Mouse (Mus musculus): ENCODE results near the gene Tnrc6c. TPM values are rescaled to one million over a fixed set of nuclear protein-coding genes. Genes with fewer than 3 reads are reported as not detected.
A peak's percentile ranks its signal among the peaks of the same experiment; 100 is the strongest.

Gene Tnrc6c
- total RNA-seq, 2 experiments from 2014 or later, result 56.5 to 57.5 TPM

DNA sequence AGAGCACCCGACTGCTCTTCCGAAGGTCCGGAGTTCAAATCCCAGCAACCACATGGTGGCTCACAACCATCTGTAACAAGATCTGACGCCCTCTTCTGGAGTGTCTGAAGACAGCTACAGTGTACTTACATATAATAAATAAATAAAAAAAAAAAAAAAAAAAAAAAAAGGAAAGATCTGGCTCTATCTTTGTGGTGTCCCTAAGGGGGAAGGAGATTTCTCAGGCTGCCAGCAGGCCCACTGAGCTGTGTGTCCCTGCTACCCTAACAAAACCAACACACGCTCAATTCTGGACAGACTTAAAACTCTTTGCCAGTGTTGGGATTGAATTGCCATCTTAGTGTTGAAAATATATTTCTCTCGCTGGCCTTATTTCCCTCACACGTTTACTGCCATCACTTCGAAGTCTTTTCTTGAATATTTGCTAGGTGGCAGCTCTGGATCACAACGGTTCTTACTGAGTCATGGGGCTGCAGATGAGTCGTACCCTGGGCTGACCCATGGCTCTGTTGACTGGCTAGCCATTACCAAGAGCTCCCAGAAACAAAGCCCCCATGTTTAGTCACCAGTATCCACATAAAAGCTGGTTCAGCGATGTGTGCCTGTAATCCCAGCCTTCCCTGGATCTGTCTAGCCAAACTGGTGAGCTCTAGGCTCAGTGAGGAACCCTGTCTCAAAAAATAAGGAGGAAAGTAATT lies 23.1 kb upstream of the Tnrc6c start:
- DNase-seq (ENCODE audit: low spot score in 2 of 2), result no peak
- intact Hi-C loops (cut with DNase I), result no loop called here

DNA sequence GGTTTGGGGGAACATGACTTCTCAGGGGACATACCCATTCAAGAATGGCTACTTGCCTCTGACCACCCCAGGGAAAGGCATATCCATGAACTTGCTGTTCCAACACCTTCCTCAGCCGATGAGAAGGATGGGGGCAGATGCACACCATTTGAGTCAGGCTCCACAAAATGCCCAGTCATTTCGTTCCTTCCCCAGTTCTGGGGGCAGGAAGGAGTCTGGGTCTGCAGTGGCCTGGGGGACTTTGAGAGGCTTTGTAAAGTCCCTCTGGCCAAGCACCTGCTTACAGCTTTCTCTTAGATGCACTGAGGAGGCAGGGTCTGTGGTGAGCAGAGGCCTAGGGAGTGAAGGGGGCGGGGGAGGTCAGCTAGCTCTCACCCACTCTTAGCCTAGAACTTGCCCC lies 20.8 kb upstream of the Tnrc6c start:
- intact Hi-C loops (cut with DNase I), result no loop called here
- DNase-seq (ENCODE audit: low spot score in 2 of 2), result no peak

DNA sequence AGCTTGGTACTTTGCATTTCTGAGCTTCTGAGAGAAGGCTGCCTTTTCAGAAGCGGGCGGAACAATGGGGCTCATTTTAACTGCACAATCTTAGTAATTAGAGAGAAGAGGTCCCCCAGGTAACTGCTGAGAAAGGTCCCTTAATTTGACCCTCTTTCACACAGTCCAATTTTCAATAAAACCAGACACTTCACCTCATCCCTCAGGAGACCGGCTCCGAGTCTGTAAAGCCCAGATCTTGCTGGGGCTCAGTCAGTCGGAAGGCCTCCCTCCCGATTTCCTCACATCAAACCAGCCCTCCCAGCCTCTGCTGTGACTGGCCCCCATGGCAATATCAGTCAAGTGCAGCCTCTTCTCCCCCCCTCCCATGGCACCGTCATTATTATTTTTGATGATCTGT lies 15.7 kb upstream of the Tnrc6c start:
- no peak for DNase-seq (ENCODE audit: low spot score in 2 of 2)
- intact Hi-C loops (cut with DNase I), result no loop called here

DNA sequence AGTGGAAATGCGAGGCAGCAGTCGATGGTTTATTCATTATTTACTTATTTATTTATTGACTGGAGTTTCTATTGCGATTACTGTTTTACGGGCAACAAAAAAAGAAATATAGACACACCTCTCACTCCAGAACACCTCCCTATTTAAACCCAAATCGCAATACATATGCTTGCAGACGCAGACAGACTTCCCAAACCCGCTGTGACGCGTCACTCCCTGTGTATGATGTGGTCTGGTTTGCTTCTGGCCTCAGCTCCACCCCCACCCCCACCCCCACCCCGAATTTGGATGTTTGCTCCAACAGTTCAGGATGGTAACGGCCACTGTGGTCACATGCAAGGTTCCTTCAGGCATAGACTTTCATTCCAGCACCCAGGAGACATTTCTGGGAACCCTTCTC lies 15.3 kb upstream of the Tnrc6c start:
- DNase-seq (ENCODE audit: low spot score in 2 of 2), result no peak
- intact Hi-C loops (cut with DNase I), result no loop called here

DNA sequence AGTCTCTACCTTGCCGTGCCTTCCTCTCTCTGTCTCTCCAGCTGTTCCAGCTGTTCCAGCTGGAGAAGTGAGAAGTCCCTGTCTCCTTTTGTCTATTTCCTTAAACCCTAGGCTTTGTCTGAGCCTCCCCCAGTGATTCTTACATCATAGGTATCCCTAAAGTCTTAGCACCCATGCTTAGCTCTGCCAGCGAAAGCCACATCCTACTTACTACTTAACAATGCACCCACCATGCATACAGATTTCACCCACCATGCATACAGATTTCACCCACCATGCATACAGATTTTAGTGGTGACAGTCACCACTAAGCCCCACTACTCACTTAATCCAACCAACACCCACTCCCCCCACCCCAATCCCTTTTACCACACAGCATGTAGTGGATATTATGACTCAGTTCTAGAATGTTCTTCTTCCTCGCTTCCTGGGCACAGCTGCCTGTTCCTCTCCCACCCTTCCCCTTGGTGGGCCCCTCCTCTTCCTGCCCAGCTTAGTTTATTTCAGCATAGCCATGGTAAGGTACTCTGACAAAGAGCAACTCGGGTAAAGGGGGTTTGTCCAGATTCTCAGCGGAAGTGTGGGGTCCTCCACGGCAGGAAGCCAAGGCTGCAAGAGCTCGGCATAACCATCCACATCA lies 14.6 kb upstream of the Tnrc6c start:
- DNase-seq (ENCODE audit: low spot score in 2 of 2), result no peak
- intact Hi-C loops (cut with DNase I), result no loop called here

DNA sequence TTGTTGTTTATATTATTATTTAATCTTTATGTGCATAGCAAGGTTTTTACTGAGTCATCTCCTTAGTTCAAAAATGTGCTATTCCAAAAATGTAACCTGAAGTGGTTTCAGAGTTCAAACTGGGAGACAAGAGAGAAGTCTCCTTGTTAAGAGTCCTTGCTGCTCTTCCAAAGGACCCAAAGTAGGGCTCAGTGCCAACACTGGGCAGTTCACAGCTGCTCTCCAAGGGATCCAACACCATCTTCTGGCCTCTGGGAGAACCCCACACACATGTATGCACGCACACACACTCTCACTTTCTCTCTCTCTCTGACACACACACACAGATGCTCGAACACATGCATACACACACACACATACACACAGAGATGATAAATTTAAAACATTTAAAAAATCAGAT lies 11.9 kb upstream of the Tnrc6c start:
- DNase-seq (ENCODE audit: low spot score in 2 of 2), result no peak
- intact Hi-C loops (cut with DNase I), result no loop called here

DNA sequence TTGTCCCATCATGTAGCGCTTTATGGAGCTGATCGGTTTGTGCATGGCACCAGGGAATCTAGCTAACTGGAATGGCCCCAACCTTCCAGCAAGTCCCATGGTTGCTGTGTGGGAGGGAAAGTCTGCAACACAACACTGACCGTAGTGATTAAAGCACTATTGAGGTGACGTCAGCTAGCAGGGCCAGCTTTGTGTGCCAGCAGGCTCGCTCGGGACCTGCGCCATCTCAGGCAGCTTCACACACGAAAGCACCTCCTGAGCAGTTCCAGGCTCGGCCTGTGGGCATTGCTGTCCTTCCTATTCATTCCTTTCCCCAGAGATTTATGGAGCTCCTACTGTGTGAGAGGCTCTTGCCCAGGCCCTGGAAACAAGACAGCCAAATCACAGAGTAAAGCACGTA lies 10.8 kb upstream of the Tnrc6c start:
- DNase-seq (ENCODE audit: low spot score in 2 of 2), result no peak
- intact Hi-C loops (cut with DNase I), result no loop called here

DNA sequence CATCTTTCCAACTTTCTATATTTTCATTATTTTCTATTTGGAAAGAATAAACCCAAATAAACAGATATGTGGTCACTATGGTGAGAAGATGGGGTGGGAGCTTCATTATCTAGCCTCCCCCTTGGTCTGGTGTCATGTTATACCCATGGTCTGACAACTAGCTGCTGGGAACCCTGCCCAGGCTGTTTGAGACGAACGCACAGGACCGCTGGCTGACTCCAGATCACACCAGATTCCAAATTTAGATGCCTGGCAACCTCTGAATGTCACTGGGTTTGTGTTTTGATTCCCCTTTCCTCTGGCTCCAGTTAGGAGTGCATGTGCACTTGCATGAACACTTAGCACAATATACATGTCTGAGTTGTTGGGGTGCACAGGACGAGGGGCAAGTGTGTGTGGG lies 7.3 kb upstream of the Tnrc6c start:
- intact Hi-C loops (cut with DNase I), result no loop called here
- DNase-seq (ENCODE audit: low spot score in 2 of 2), result no peak

DNA sequence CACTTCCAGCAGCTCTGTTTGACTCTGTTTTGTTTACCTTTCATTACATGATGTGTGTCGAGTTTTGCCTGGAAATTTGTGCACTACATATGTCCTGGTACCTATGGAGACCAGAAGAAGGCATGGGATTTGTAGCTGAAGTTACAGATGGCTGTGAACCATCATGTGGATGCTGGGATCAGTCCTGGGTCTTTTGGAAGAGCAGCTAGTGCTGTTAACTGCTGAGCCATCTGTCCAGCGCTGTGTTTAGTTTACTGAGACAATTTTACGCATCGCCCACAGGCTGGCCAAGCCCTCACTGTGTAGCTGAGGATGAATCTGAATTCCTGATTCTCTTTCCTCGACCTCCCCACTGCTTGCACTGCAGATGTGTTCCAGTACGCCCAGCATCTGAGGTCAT lies 6.1 kb upstream of the Tnrc6c start:
- peak; percentile 38 to 73 for DNase-seq (ENCODE audit: low spot score in 2 of 2)
- intact Hi-C loops (cut with DNase I), result no loop called here

DNA sequence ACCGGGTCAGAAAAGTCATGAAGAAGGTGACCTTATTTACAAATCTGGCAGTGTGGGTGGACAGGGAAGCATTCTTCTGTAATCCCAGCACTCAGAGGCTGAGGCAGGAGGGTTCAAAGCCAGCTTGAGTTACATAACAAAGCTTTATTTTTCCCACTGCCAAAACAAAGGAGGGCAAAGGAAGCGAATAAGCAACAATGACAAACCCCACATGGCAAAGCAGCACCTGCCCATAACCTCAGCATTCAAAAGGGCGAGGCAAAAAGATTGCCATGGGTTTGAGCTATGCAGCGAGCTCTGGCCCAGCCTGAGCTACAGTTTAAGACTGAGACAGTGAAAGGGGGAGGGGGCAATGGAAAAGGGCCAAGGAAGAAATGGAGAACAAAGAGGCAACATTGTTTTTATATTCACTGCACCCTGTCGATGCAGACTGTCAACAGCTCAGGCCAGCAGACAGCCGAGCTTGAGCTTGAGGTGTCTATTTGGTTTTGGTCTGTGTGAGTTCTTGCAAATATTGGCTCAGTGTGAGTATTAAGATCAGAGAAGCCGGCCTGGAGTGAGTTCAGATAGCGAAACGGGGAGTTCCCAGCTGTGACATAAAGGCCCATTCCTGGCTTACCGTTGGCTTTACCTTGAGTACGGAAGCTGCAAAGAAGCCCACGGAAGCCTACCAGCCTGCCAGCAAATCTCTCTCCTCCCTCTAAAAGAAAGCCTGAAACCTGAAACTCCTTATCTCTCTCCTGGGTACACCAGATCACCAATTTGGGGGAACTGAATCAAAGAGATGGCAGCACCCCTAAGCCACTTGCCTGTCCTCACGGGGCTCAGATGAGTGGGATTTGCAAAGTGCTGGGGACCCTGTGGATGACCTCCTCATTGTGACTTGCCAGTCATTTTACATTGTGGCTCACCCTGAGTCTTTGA lies 3.1 kb upstream of the Tnrc6c start:
- intact Hi-C loops (cut with DNase I), result loop anchor here (5.0 kb wide), 3 partner anchors 169 to 259 kb away; partner anchors contain the start of gene Gm11733
- no peak for DNase-seq (ENCODE audit: low spot score in 2 of 2)

DNA sequence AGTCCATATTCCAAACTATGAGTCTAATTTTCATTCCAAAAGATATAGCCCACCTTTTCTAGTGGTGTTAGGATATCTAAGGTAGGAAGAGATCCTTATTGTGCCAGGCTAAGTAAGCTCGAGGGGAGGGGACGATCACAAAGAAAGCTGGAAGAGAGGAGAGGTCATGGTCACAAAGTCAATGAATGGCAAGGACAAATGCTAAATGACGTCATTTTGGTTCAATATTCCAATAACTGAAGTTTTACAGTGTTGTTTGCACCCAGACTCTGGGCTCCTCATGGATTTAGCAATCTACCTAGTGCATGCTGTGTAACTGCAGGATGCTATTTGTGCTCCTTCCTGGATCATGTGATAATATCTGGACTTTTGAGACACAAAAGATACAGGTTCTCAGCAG lies 1.2 kb upstream of the Tnrc6c start:
- intact Hi-C loops (cut with DNase I), result loop anchor here (5.0 kb wide), 3 partner anchors 171 to 261 kb away; partner anchors contain the start of gene Gm11733
- DNase-seq (ENCODE audit: low spot score in 2 of 2), result no peak

DNA sequence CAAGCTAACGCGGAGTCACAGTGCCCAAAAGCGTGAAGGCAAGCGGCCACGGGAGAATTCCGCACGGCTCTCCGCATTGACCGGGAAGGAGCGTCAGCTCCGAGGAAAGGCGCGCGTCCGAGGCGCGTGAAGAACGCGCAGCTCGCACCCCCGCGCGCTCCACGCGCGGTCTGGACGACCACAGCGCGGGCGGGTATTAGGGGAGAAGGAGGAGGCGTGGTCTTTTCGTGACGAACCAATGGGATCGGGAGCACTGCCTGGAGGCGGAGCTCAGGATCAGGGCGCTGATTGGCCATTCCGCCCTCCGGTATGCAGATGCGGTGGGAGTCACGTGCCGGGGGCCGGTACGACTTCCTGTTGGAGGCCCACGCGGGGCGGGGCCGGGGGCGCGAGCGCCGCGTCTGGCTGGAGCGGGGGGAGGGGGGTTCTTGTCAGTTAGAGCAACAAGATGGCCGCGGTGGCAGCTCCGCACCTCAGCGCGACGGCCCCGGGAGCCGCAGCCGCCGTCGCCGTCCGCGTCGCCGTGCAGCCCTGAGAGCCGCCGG lies 363 bp downstream of the Tnrc6c start:
- intact Hi-C loops (cut with DNase I), result loop anchor here (5.0 kb wide), 3 partner anchors 172 to 262 kb away; partner anchors contain the start of gene Gm11733
- peak; percentile 100 for DNase-seq (ENCODE audit: low spot score in 2 of 2)

DNA sequence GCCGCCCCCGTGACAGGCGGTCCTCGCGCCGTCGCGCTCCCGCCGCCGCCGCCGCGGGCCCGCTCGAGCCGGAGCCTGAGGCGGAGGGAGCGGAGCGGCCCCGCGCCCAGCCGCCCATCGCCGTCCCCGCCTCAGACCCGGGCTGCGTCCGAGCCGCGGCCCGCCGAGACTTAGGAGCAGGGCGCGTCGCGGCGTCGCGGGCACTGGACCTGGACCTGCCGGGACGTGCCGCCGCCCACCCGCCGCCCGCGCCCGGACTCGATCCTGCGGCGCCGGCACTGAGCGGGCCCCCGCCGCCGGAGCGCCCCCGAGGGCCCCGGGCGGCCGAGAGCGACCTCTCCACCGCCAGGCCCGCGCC lies 824 bp downstream of the Tnrc6c start:
- no peak for DNase-seq (ENCODE audit: low spot score in 2 of 2)
- intact Hi-C loops (cut with DNase I), result loop anchor here (5.0 kb wide), 3 partner anchors 173 to 263 kb away; partner anchors contain the start of gene Gm11733

DNA sequence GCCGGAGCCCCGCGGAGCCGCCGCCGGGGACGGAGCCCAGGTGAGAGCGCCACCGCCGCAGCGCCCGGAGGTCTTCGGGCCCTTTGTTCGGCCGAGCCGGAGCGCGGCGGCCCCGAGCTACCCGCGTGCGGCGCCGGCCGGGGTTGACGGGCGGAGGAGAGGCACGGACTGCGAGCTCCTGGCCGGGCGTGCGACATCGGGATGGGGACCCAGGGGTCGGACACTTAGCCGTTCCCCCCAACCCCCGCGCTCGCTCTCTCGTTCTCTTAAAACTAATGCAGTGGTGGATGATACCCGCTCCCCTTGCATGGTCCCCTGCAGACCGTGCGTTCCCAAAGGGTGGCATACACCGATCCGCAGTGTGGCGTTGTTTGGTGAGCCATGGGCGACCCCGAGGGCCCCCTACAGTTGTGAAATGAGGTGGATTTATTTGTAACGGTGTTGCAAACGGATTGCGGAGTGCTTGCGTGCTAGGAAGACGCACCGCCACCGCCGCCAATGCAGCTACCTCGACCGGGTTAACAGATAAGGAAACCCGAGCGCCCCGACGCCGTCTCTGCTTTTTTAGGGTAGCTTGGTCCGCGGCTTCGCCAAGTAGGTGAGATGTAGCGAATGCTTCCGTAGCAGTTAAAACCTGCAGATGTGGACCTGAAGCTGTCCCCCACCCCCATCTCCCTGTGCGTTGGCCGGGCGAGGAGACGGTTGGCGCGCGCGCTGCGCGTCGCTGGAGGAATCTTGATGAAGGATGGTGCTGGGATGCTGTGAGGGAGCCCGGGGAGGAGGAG lies 1.4 kb downstream of the Tnrc6c start:
- peak; percentile 77 to 78 for DNase-seq (ENCODE audit: low spot score in 2 of 2)
- intact Hi-C loops (cut with DNase I), result no loop called here

DNA sequence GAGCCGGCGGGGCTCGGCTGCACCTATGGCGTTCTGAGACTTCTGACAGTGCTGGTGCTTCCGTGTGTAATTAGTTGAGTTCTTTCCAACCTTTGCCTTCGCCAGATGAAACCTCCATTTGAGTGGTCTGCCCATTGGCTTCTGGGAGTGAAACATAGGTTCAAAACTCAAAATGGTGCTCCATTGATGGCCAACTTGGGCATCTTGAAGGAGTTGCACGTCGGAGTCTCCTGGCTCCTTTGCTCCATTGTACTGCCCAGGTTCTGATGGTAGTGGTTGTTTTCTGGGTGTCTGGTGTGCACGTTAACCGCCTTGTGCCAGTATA lies 1.9 kb downstream of the Tnrc6c start:
- DNase-seq (ENCODE audit: low spot score in 2 of 2), result no peak
- intact Hi-C loops (cut with DNase I), result no loop called here

DNA sequence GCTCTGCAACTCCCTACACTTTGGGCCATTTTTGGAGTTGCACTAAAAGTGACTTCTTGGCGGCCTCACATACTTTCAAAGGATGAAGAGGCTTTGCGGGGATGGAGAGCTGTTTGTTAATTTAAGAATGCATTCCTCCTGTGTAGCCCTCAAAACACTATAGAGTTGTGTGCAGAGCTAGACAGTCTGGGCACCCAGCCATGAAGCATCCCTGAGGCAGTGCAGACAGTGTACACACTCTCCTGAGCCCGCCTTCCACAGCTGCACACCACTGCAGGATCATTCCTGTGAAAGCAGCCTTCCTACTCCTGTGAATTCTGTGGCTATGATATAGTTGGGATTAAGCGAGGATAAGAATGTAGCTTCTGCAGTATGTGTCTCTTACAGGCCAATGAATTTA lies 4.9 kb downstream of the Tnrc6c start:
- intact Hi-C loops (cut with DNase I), result no loop called here
- peak; percentile 58 to 67 for DNase-seq (ENCODE audit: low spot score in 2 of 2)

DNA sequence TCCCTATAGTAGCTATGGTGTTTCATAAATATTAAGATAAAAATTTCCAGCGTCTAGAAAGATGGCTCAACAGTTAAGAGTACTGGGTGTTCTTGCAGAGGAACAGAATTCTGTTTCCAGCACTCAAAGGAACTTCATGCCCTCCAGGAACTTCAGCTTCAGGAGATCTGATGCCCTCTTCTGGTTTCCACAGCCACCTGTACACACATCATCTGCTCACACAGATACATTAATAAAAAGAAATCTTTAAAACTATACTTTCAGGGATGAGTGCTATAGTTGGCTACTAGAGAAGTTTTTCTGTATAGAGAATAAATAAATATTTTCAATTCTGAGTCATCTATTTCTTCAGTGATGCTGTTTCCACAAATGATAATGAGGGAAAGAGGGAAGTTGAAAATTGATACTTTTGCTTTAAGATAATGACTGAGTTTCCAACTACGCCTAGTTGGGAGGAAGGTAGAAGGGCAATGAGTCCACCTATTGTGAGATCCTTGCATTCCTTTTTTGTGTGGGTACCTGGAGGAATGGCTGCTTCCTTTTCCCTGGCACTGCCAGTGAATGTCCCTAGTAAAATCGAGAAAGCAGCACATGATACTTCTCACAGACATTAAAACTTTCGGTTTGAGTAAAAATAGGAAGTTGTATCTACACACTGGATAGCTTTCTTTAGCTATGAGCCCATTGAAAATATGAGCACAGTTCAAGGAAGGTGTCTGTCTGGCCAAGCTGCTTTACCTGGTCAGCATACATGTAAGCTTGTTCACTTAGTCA lies 9.1 kb downstream of the Tnrc6c start:
- no peak for DNase-seq (ENCODE audit: low spot score in 2 of 2)
- intact Hi-C loops (cut with DNase I), result no loop called here

DNA sequence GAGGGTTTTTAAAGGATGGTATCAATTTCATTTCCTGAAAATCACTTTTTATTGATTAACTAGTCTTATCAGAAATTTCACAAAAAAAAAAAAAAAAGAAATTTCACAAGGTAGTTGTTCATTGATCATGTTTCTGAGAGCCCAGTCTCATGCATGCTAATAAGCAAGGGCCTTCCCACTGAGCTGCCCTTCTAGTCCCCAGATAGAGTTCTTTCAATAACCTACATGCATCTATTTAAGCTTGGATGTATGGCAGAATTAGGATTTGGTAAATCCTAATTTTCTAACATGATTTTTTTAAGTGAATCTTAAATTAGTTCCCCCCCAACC lies 9.7 kb downstream of the Tnrc6c start:
- intact Hi-C loops (cut with DNase I), result no loop called here
- no peak for DNase-seq (ENCODE audit: low spot score in 2 of 2)

DNA sequence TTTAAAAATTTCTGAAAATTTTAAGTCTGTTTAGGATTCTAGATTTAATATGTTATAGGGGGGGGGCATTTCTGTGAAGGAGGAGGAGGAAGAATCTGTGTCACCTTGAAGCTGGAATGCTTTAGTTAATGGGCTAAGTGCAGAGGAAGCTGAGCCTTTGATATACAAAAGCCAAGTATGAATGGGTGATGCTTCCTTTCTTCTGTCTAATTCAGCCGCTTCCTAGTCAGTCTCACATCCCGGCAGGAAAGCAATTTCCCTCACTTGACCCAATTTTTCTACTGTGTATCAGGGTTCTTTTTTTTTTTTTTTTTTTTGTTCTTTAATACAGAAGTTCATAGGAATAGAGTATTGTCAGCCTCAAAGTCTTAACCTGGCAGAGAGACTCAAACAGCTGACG lies 11.1 kb downstream of the Tnrc6c start:
- intact Hi-C loops (cut with DNase I), result no loop called here
- DNase-seq (ENCODE audit: low spot score in 2 of 2), result no peak
